Mouse (Mus musculus) limb, embryonic 14.5 days (tissue): Measurements from ENCODE around the gene Steap3. TPM values are rescaled to one million over a fixed set of nuclear protein-coding genes. Genes with fewer than 3 reads are reported as not detected.
A peak's percentile ranks its signal among the peaks of the same experiment; 100 is the strongest.

ENCODE experiments used
- ATAC-seq: fragments of 200-750 bp; cut with Nextera tagmentation; 2 replicates; pipeline ENCODE4 v1.8.0; 2017; ENCODE audit warnings: low read depth, moderate number of reproducible peaks, moderate TSS enrichment; ENCODE audit not compliant: low FRiP score
- DNase-seq: peaks from one replicate; pipeline ENCODE4 v3.0.0-alpha.2; 2015; ENCODE audit warnings: low spot score
- H3K27ac ChIP-seq: fragments of 300-500 bp; sonication (generic); replicated peaks from 2 replicates; pipeline ENCODE4 v1.5.1; 2014; ENCODE audit warnings: low read depth, mild to moderate bottlenecking, low read length, moderate library complexity, mixed read lengths
- H3K27me3 ChIP-seq: fragments of 300-500 bp; sonication (generic); 2 replicates; pipeline ENCODE4 v1.6.1; 2014; ENCODE audit warnings: low read length, mixed read lengths; ENCODE audit not compliant: control insufficient read depth, insufficient read depth
- H3K36me3 ChIP-seq: fragments of 300-500 bp; sonication (generic); 2 replicates; pipeline ENCODE4 v1.6.1; 2014; ENCODE audit warnings: mild to moderate bottlenecking, low read length, moderate library complexity, mixed read lengths; ENCODE audit not compliant: control insufficient read depth, insufficient read depth
- H3K4me1 ChIP-seq: fragments of 300-500 bp; sonication (generic); 2 replicates; pipeline ENCODE4 v1.6.1; 2014; ENCODE audit warnings: antibody characterized with exemption, low read length, mixed read lengths; ENCODE audit not compliant: control insufficient read depth, insufficient read depth
- H3K4me2 ChIP-seq: fragments of 300-500 bp; sonication (generic); replicated peaks from 2 replicates; pipeline ENCODE4 v1.6.1; 2014; ENCODE audit warnings: low read depth, mild to moderate bottlenecking, low read length, moderate library complexity; ENCODE audit not compliant: severe bottlenecking
- H3K4me3 ChIP-seq: fragments of 300-500 bp; sonication (generic); replicated peaks from 2 replicates; pipeline ENCODE4 v1.5.1; 2014; ENCODE audit warnings: low read length
- H3K9ac ChIP-seq: fragments of 300-500 bp; sonication (generic); 2 replicates; pipeline ENCODE4 v1.6.1; 2014; ENCODE audit warnings: mild to moderate bottlenecking, low read depth, low read length, moderate library complexity; ENCODE audit not compliant: severe bottlenecking
- H3K9me3 ChIP-seq: fragments of 300-500 bp; sonication (generic); 2 replicates; pipeline ENCODE4 v1.6.1; 2016; ENCODE audit warnings: low read length; ENCODE audit not compliant: control insufficient read depth
- POLR2A ChIP-seq: fragments of 200-500 bp; IDR thresholded peaks from 2 replicates; pipeline ENCODE4 v1.8.0; 2012; ENCODE audit warnings: inconsistent platforms, mild to moderate bottlenecking, moderate library complexity, borderline replicate concordance; ENCODE audit not compliant: insufficient read depth, insufficient read length; ENCODE audit errors: extremely low read depth
- WGBS: fragments of 180-500 bp; shearing (Covaris S2); extraction: QIAGEN DNeasy Blood & Tissue Kit; methylation state at CpG from one replicate; pipeline ENCODE4 v1.1.7; 2014; 5-methylcytosine and 5-hydroxymethylcytosine counted together
- polyA plus RNA-seq, 2 experiments: library from polyadenylated mRNA; depleted of rRNA in 1 of 2; stranded (reverse) in 1 of 2; unstranded in 1 of 2; fragments of >200 nt; fragmentation: Nextera tagmentation in 1 of 2; extraction: Ambion mirVana in 1 of 2; gene quantifications; 2 replicates each; pipeline versions ENCODE4 v1.2.1 to v1.2.3; 2012 to 2014

The Steap3 gene
- polyA plus RNA-seq, 2 experiments: 8.1 to 9.1 TPM

DNA sequence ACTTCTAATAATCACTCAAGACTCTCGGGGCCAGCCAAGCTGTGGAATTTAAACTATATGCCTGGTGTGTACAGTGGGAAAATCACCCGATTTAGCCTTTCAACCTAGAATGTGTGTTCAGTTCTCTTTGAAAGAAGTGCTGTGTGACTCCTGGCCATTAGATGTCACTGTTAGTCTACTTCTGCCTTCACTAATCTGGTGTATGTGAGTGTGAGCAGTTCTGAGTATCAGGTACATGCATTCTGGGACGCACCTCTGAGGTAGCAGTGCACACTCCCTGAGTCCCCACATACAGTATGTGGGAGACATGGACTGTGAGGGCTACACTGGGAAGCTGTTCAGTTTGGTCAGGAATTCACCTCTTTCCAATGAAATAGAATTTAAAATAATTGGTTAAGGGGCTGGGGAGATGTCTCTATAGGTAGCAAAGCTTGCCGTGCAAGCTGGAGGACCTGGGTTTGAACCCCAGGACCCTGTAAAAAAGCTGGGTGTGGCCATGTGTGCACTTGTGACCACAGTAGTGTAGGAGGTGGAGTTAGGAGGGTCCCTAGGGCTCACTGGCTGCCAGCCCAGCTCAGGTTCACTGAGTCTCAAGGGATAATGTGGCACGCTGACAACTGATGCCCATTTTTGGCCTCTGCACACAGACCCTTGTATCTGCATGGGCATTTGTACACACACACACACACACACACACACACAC is 100.5 kb downstream of the Steap3 start:
- 56% methylated on average over 5 of the region's 5 CpGs for WGBS
- H3K27ac ChIP-seq: no peak overlapping the region

DNA sequence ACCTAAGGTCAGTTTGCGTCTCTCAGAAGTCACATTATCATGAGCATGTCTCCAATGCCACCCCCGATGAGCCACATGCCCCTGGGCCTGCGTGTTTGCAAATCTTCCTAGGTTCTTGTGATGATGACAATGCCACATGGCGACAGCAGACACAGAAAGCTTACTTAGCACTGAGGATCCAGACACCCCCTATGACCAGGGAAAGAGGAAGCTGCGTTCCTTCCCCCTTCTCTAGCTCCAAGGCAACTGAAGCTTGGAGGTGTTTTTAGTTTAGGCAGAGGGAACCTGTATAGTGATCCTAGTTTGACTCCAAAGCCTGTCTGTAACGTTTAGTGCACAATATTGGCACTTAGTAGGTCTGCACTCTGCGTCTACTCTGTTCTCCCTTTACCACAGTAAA is 102.2 kb downstream of the Steap3 start:
- no peaks in the 10 kb centered on the region for H3K27me3 ChIP-seq
- H3K9ac ChIP-seq: no peak overlapping the region
- no peaks in the 10 kb centered on the region for H3K9me3 ChIP-seq
- H3K4me2 ChIP-seq: no peak overlapping the region
- no peaks in the 10 kb centered on the region for H3K36me3 ChIP-seq
- no peak overlapping the region for H3K4me3 ChIP-seq
- 85% methylated on average over 7 of the region's 7 CpGs for WGBS
- no peaks in the 10 kb centered on the region for H3K4me1 ChIP-seq
- DNase-seq (no peak), ATAC-seq (no peak)
- no peak overlapping the region for H3K27ac ChIP-seq
- TF ChIP-seq POLR2A: no peak

More for the DNA sequence above, 100.5 kb downstream of the Steap3 start:
- Histone ChIP-seq H3K4me3 (no peak overlapping the region), H3K4me1 (no peaks in the 10 kb centered on the region), H3K4me2 (no peak overlapping the region), H3K27me3 (no peaks in the 10 kb centered on the region), H3K9ac (no peak overlapping the region), H3K9me3 (no peaks in the 10 kb centered on the region), H3K36me3 (no peaks in the 10 kb centered on the region)
- no peak for TF ChIP-seq POLR2A
- DNase-seq: peak; percentile 54
- peak; percentile 37; the same call in 1 of the 2 replicates for ATAC-seq

DNA sequence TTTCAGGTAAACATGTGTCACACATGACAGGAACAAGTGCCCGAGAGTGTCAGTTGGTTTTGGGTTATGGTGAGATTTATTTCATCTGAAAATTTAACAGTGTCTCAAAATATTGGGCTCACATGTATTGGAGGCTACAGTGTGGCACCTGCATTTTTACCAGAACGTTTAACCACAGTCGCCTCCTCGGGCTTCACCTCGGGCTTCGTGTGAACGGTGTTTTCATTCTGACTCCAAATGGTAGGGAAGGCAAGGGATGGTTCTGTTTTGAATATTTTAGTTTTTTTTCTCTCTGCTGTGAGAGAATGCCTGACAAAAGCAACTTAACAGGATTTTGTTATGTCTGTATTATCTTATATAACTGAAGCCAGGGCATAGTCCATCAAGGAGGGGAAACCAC is 103.8 kb downstream of the Steap3 start:
- no peak for DNase-seq
- ATAC-seq: no peak
- H3K27me3 ChIP-seq: no peaks in the 10 kb centered on the region
- no peak for TF ChIP-seq POLR2A
- no peaks in the 10 kb centered on the region for H3K4me1 ChIP-seq
- no peak overlapping the region for H3K4me2 ChIP-seq
- no peak overlapping the region for H3K9ac ChIP-seq
- 76% methylated on average over 7 of the region's 7 CpGs for WGBS
- H3K36me3 ChIP-seq: no peaks in the 10 kb centered on the region
- H3K9me3 ChIP-seq: no peaks in the 10 kb centered on the region
- H3K4me3 ChIP-seq: no peak overlapping the region
- no peak overlapping the region for H3K27ac ChIP-seq

DNA sequence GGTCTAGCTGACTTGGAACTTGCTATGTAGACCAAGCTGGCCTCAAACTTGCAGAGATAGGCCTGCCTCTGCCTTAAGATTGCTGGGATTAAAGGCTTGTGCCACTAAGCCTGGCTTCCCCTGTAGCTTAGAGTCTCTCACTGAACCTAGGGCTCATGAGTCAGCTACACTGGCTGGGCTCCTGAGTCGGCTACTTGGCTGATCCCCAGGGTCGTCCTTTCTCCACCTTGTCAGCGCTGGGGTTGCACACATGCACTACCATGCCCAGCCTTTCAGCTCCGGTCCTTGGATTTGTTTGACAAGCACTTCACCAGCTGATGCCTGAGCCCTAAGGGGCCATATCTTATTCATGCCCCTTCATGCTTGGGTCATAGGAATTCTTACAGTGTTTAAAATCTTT is 104.5 kb downstream of the Steap3 start:
- Histone ChIP-seq H3K9ac (no peak overlapping the region), H3K4me3 (no peak overlapping the region), H3K27ac (no peak overlapping the region), H3K4me1 (no peaks in the 10 kb centered on the region), H3K36me3 (no peaks in the 10 kb centered on the region), H3K4me2 (no peak overlapping the region), H3K9me3 (0 out of 2 replicates have a peak, but pooled peaks cover 3% of the 10 kb centered on the region), H3K27me3 (no peaks in the 10 kb centered on the region)
- ATAC-seq (no peak), DNase-seq (no peak)
- WGBS: 59% methylated on average over 4 of the region's 4 CpGs
- TF ChIP-seq POLR2A: no peak

DNA sequence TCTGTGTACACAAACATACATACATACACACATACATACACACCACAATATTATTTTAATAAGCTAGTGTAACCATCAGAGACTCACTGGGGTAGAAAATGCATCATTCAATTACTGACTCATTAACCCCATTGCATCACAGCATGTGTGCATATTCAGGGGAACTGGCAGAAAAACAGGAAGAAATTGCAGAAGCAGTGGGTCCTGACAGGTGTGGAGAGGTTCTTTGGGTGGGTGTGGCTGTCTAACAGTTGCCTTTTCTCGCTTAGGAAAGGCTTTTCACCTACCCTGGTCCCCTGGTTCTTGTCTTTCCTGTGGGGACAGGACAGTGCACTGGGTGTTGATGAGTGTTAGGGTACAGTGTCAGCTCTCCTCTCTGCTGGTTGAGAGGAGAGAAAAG is 109.9 kb downstream of the Steap3 start:
- H3K9me3 ChIP-seq: 0 out of 2 replicates have a peak, but pooled peaks cover 6% of the 10 kb centered on the region
- H3K9ac ChIP-seq: no peak overlapping the region
- no peak overlapping the region for H3K4me3 ChIP-seq
- no peak overlapping the region for H3K4me2 ChIP-seq
- no peak overlapping the region for H3K27ac ChIP-seq
- H3K27me3 ChIP-seq: no peaks in the 10 kb centered on the region
- H3K4me1 ChIP-seq: peaks cover 3% of the 10 kb centered on the region; the same call in 1 of the 2 replicates
- ATAC-seq (no peak), DNase-seq (no peak)
- H3K36me3 ChIP-seq: no peaks in the 10 kb centered on the region
- no peak for TF ChIP-seq POLR2A
- 81% methylated on average over 1 of the region's 1 CpGs for WGBS
